Mouse (Mus musculus): Measurements from ENCODE around the gene Yjefn3.
A peak's percentile ranks its signal among the peaks of the same experiment; 100 is the strongest.
"Not testable (repeated sequence)": the region's sequence is repeated elsewhere in the genome, so short reads cannot be mapped to it uniquely, and the experiment has no call there.

Gene Yjefn3

GRCm38 (mm10) chr8:69902163-69903062, at the start of gene Yjefn3, which contains the start of the genes Tssk6 and Ndufa13:
TSS of gene Yjefn3 (minus strand) at chr8:69902712.
TSS of gene Tssk6 (plus strand) at chr8:69902184.
TSS of gene Ndufa13 (minus strand) at chr8:69902558.
- DNase-seq: no peak

GRCm38 (mm10) chr8:69950300-69950699, 47.8 kb upstream of the Yjefn3 start:
- DNase-seq: no peak

DNA sequence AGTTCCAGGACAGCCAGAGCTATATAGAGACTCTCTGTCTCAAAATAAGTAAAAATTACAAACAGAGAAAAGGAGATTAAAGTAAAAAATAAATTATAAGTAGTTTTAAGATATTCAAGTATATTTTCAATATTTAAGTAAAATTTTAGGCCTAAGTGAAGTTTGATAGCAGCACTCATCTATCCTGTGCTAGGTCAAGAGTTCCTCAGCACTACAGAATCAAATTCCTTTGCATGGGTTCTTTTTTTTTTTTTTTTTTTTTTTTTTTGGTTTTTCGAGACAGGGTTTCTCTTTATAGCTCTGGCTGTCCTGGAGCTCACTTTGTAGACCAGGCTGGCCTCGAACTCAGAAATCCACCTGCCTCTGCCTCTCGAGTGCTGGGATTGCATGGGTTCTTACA, 40.0 kb upstream of the Yjefn3 start:
- not testable (repeated sequence) for DNase-seq

DNA sequence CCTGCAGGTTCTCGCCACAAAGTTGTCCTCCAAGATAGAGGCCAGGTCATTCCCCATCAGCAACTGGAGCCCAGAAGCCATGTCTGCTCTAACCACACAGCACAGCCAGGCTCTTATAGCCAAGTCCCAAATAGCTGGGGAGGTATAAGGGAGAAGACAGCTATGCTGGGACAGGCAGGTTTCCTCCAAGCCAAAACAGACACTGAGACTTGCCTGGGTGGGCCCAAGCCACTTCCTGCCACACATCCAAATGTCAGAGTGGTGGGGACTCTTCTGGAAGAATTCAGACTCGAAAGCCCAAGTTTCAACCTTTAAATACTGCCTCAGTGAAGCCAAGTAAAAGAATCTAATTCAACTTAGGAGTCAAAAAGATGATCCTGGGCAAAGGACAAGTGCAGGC, 37.9 kb upstream of the Yjefn3 start:
- no peak for DNase-seq

GRCm38 (mm10) chr8:69939633-69940032, 37.1 kb upstream of the Yjefn3 start:
- DNase-seq: no peak

DNA sequence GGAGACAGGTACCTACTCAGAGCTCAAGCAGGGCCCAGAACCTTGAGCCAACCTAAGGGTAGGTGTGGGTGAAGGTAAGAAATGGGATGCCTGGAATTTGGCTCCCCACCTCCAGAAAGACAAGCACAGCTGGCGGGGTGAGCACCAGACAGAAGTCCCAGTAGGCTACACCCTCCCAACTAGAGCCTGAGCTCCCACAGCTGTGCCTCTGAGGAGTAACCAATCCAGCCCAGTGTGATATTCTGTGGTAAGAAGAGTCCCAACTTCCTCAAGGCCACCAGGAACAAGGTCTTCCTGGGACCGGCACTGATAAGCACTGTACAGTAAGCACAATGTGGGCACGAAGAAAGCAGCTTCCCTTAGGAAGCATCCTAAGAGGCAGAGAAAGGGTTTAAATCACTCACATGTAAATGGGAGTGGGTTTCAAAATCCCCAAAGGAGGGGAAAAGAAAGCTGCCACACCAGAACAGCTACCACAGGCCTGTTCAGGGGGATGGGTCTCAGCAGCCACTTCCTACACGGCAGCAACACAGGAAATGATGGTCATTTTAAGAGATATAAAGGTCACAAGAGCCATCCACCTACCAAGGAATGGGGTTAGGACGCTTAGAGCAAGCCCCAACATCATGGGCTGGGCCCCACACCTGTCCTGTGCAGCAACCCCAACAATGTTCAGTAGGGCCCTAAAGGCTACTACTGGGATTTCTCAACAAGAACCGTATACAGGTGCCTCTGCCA, 35.9 kb upstream of the Yjefn3 start:
- no peak for DNase-seq

GRCm38 (mm10) chr8:69937466-69937865, 35.0 kb upstream of the Yjefn3 start:
- no peak for DNase-seq

DNA sequence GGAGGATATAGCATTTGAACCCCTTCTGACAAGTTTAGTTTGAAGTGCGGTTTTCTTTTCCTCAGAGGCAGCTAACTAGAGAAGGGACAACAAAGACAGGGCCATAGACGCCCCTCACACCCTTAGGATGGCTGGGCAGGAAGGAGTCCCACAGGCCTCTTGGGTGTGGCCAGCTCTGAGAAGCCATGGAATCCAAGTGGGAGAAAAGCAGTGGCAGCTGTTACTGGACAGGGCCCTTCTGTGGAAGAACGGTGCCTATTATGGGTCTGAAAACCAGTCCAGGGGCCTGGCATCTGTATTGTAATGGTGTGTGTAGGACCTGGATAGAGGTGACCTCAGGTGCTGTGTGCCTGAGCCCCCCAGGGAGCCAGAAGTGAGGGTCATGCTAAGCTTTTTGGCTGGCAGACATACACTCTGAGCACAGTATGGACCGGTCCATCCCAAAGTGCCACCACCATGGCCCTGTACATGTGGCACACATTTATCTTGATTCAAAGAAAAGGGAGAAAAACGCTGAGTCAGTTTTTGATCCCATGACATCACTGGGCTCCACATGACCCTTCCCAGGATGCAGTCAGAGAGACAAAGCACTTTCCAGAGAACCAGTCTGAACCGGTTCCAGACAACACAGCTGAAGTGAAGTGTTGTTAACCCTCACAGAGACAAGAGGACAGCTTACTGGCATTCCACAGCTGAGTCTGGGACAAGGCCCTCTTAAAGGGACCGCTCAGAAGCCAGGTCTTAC, 33.7 kb upstream of the Yjefn3 start:
- peak; percentile 96 for DNase-seq

GRCm38 (mm10) chr8:69935431-69935830, 32.9 kb upstream of the Yjefn3 start:
- DNase-seq: no peak

DNA sequence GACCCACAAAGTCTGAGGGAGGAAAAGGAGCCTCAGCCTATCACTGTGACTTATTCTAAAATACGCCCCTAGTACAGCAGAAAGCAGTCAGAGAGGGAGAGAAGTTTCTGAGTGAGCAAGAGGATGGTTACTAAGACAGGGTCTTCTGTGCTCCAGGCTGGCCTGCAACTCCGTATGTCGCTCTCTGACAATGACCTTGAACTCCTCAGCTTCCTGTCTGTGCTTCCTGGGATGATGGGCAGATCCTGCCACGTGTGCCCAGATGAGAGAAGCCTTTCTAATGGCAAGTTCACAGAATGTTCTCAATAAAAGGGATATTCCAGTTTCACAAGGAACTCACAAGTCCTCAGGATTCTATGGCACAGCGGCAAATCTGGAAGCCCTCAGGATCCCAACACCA, 32.1 kb upstream of the Yjefn3 start:
- DNase-seq: no peak

- no peak for DNase-seq
These were observed 31.3 kb upstream of the Yjefn3 start for GRCm38 (mm10) chr8:69933811-69934210.

- no peak for DNase-seq
These were observed 24.4 kb upstream of the Yjefn3 start for GRCm38 (mm10) chr8:69926901-69927300.

DNA sequence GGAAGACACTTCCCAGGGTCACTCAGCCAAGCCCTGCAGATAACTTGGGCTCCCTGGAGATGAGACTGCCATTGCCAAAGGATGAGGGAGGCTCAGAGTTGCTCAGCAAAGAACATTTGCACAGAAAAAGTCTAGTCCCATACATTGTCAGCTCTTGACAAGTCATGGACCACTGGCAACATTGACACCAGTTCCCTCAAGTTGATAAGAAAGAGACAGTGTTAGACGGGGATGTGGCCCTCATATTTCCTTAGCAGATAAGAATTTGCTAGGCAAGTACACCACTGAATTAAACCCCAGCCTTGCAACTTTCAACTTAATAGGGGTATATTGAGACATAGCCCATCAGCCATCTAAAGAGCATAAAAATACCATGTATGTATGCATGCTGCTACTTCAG, 21.5 kb upstream of the Yjefn3 start:
- DNase-seq: no peak

DNA sequence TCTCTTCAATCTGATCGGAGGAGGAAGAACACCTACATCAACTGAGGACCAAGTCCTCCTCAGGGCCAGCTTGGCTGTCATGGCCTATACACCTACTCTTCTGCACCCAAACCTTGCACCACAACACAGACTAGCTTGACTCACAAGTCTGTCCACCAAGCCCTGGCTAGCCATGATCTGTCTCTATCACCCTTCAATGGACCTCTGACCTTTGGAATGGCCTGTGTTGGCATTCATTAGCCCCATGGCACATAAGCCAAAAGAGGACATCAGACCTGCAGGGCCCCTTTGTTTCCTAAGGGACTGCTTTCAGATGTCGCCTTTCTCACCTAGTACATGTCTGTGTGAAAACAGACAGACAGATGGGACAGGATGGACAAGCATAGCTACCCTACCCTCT, 18.6 kb upstream of the Yjefn3 start:
- no peak for DNase-seq

DNA sequence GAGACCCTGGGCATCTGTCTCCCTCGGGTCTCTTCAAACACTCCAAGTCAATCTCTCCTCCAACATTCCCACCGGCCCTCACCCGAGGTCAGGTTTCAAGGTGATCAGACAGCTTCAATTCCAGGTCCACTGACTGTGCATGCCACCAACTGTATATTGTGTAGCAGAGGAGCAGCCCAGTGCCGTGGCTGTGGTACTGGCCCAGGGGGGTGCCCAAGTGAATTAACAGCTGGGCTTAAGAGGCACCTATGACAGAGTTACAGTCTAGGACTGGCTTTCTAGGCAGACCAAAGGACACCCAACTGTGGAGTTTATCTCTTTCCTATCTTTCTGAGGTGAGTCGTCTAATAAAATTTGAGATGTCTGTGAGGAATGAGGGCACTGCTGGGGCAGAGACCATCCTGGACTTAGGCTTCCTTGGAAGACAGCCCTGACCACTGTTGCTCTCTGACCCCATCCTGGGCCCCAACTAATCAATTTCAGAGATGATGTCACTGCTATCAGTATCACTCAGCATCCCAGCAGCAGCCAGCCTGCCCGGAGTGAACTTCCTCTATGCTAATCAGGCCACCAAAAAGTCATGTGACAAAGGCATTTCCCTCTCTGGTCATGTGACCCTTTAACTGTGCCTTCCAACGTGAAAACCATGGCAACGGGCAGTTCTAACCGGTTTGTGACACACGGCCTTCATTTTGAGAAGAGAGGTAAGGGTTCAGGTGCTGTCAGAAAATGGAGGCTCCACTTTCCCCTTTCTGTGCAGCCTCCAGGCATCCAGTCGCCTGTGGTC, 17.6 kb upstream of the Yjefn3 start:
- peak; percentile 98 for DNase-seq

- DNase-seq: peak; percentile 96
These were observed 16.5 kb upstream of the Yjefn3 start for GRCm38 (mm10) chr8:69919010-69919409.

DNA sequence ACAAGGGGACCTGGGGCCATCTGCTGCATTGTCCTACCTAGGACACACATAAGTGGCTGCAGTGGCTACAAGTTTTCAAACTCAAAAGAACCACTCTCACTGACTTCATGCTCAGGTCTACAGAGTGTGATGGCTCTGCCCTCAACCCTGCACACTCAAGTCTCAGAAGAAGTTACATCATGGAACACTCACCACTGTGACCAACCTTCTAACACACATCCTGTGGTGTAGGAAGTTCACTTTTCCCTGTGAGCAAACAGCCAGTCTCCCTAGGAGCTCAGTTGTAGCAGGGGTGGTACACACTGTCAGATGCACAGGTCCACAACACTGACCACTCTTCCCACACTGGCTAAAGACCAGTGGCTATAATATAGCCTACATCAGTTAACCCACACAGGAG, 16.0 kb upstream of the Yjefn3 start:
- no peak for DNase-seq

GRCm38 (mm10) chr8:69915748-69916147, 13.2 kb upstream of the Yjefn3 start:
- no peak for DNase-seq

- DNase-seq: no peak
These were observed 12.0 kb upstream of the Yjefn3 start for GRCm38 (mm10) chr8:69914526-69914925.

- no peak for DNase-seq
These were observed 10.1 kb upstream of the Yjefn3 start for GRCm38 (mm10) chr8:69912478-69913074.

DNA sequence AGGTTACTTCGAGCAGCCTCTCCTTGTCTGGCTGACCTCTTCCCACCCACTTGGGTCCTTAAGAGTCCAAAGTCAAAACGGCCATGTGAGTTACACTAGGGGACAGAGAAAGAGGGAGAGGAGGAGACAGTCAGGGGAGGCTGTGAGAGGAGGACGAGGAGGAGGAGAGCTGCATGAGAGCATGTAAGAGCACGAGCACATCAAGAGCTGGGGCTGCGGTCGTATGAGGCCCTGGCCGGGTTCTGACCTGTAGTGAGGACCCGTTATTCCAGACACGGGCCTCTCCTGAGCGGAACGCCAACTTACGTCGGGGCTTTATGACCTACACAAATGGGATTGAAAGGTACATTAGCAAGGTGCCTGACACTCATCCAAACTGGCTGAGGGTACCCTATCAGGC, 9.4 kb upstream of the Yjefn3 start:
- DNase-seq: peak; percentile 92

GRCm38 (mm10) chr8:69907106-69907505, 4.6 kb upstream of the Yjefn3 start:
- no peak for DNase-seq
